Mouse (Mus musculus) adrenal gland, postnatal 25 days (tissue): ENCODE measurements around the gene BC005537. TPM values are rescaled to one million over a fixed set of nuclear protein-coding genes. Genes with fewer than 3 reads are reported as not detected.
A peak's percentile ranks its signal among the peaks of the same experiment; 100 is the strongest.
"Not testable (repeated sequence)": the region's sequence is repeated elsewhere in the genome, so short reads cannot be mapped to it uniquely, and the experiment has no call there.

Experiments
- DNase-seq: peaks from one replicate; pipeline ENCODE4 v3.0.0; 2021; ENCODE audit warnings: mixed read lengths
- long read RNA-seq: library from polyadenylated mRNA; stranded (forward); transcript quantifications from one replicate; pipeline ENCODE4 v2.0.0, GENCODE M21; 2021
- total RNA-seq: library from RNA; stranded (reverse); gene quantifications from 2 replicates; pipeline ENCODE4 v1.2.3, GENCODE M21; 2021

Gene BC005537
- 204 and 221 TPM in 2 replicates for total RNA-seq
- long read RNA-seq, full-length matches to known transcripts = 98 of 107 reads
- long read RNA-seq, partial matches to known transcripts = 3 of 107 reads
- long read RNA-seq, other reads (novel, unspliced or antisense) = 6 of 107 reads

- peak; percentile 50 for DNase-seq
Observed at GRCm38 (mm10) chr13:24801308-24801921, at the start of gene BC005537. BC005537 (plus strand) TSS chr13:24801657.

GRCm38 (mm10) chr13:24756756-24757155 lies 44.7 kb upstream of the BC005537 start:
- no peak for DNase-seq

- no peak for DNase-seq
Observed at GRCm38 (mm10) chr13:24757820-24758564, 43.5 kb upstream of the BC005537 start.

- DNase-seq = no peak
Observed at GRCm38 (mm10) chr13:24759451-24759850, 42.0 kb upstream of the BC005537 start.

GRCm38 (mm10) chr13:24760351-24760870 lies 41.0 kb upstream of the BC005537 start:
- DNase-seq = no peak

- DNase-seq = no peak
Observed at GRCm38 (mm10) chr13:24761083-24761402, 40.4 kb upstream of the BC005537 start.

- peak; percentile 92 for DNase-seq
Observed at GRCm38 (mm10) chr13:24761403-24762227, 39.8 kb upstream of the BC005537 start, which contains the start of gene Gmnn. Gmnn (minus strand) TSS chr13:24761923.

GRCm38 (mm10) chr13:24762254-24762653 lies 39.2 kb upstream of the BC005537 start:
- DNase-seq = no peak

GRCm38 (mm10) chr13:24767809-24768208 lies 33.6 kb upstream of the BC005537 start:
- DNase-seq = not testable (repeated sequence)

GRCm38 (mm10) chr13:24771482-24771881 lies 30.0 kb upstream of the BC005537 start:
- DNase-seq = not testable (repeated sequence)

GRCm38 (mm10) chr13:24776146-24776844 lies 25.2 kb upstream of the BC005537 start:
- DNase-seq = peak; percentile 35

GRCm38 (mm10) chr13:24778026-24778425 lies 23.4 kb upstream of the BC005537 start:
- DNase-seq = no peak

GRCm38 (mm10) chr13:24778706-24779380 lies 22.6 kb upstream of the BC005537 start:
- DNase-seq = no peak

- peak; percentile 45 for DNase-seq
Observed at GRCm38 (mm10) chr13:24781916-24782315, 19.5 kb upstream of the BC005537 start.

- DNase-seq = no peak
Observed at GRCm38 (mm10) chr13:24786014-24786490, 15.4 kb upstream of the BC005537 start.

GRCm38 (mm10) chr13:24787477-24787876 lies 14.0 kb upstream of the BC005537 start:
- no peak for DNase-seq

- DNase-seq = no peak
Observed at GRCm38 (mm10) chr13:24791349-24791748, 10.1 kb upstream of the BC005537 start.

- no peak for DNase-seq
Observed at GRCm38 (mm10) chr13:24792411-24793045, 8.9 kb upstream of the BC005537 start.

- no peak for DNase-seq
Observed at GRCm38 (mm10) chr13:24798686-24799085, 2.8 kb upstream of the BC005537 start.

- DNase-seq = no peak
Observed at GRCm38 (mm10) chr13:24799378-24799777, 2.1 kb upstream of the BC005537 start.
